Mouse (Mus musculus) ES-Bruce4 (cell line): Measurements from ENCODE around the gene Bivm. TPM values are rescaled to one million over a fixed set of nuclear protein-coding genes. Genes with fewer than 3 reads are reported as not detected.

Source experiments
- H3K27ac ChIP-seq: 2 replicates; pipeline ENCODE4 v1.5.1; 2012; ENCODE audit warnings: low read length, inconsistent platforms; ENCODE audit not compliant: insufficient read depth
- H3K27me3 ChIP-seq: 2 replicates; pipeline ENCODE4 v1.6.1; 2012; ENCODE audit warnings: mild to moderate bottlenecking, low read length, inconsistent platforms; ENCODE audit not compliant: control insufficient read depth, poor library complexity, insufficient read depth, severe bottlenecking
- H3K36me3 ChIP-seq: 2 replicates; pipeline ENCODE4 v1.6.1; 2012; ENCODE audit warnings: inconsistent platforms, mild to moderate bottlenecking, low read length, moderate library complexity; ENCODE audit not compliant: control insufficient read depth, poor library complexity, insufficient read depth, severe bottlenecking
- H3K4me1 ChIP-seq: one replicate; pipeline ENCODE4 v1.8.1; 2011; ENCODE audit warnings: low read length; ENCODE audit not compliant: control insufficient read depth, insufficient read depth
- H3K4me3 ChIP-seq: 2 replicates; pipeline ENCODE4 v1.5.1; 2011; ENCODE audit warnings: low read depth, mild to moderate bottlenecking, low read length
- H3K9ac ChIP-seq: 2 replicates; pipeline ENCODE4 v1.6.1; 2012; ENCODE audit warnings: low read depth, mild to moderate bottlenecking, inconsistent platforms; ENCODE audit not compliant: poor library complexity, severe bottlenecking
- H3K9me3 ChIP-seq: replicated peaks from 2 replicates; pipeline ENCODE4 v1.6.1; 2012; ENCODE audit warnings: mild to moderate bottlenecking, low read length, inconsistent platforms; ENCODE audit not compliant: control insufficient read depth, poor library complexity, insufficient read depth, severe bottlenecking
- CTCF ChIP-seq: IDR thresholded peaks from one replicate; pipeline ENCODE4 v1.8.1; 2011; ENCODE audit warnings: low read depth, low read length
- EP300 ChIP-seq: IDR thresholded peaks from 2 replicates; pipeline ENCODE4 v1.6.1; 2011; ENCODE audit warnings: low read depth, low read length; ENCODE audit not compliant: insufficient read depth
- POLR2A ChIP-seq: IDR thresholded peaks from one replicate; pipeline ENCODE4 v1.8.1; 2011; ENCODE audit warnings: low read length; ENCODE audit not compliant: insufficient read depth
- polyA plus RNA-seq: library from polyadenylated mRNA; stranded (reverse); fragments of >200 nt; gene quantifications from 2 replicates; pipeline ENCODE4 v1.2.4, GENCODE M21; 2011; ENCODE audit warnings: low read depth; ENCODE audit not compliant: missing spikeins, insufficient read depth, insufficient read length

The Bivm gene
- polyA plus RNA-seq, 1 experiment: 50.2 TPM

GRCm38 (mm10) chr1:44119201-44120073, 680 bp downstream of the Bivm start:
- H3K36me3 ChIP-seq: peaks cover 10% of the 10 kb centered on the region
- peak overlapping the region; percentile 74 for H3K9ac ChIP-seq
- no peaks in the 10 kb centered on the region for H3K4me1 ChIP-seq
- H3K27ac ChIP-seq: peak overlapping the region; percentile 60; the same call in 1 of the 2 replicates
- H3K4me3 ChIP-seq: peak overlapping the region; percentile 96
- no peaks in the 10 kb centered on the region for H3K27me3 ChIP-seq
- no peaks in the 10 kb centered on the region for H3K9me3 ChIP-seq
- TF ChIP-seq EP300 (0 out of 2 replicates have a peak, but pooled peaks have one; percentile 37), POLR2A (no peak), CTCF (peak; percentile 46)

- H3K27me3 ChIP-seq: no peaks in the 10 kb centered on the region
- peak overlapping the region; percentile 96 for H3K4me3 ChIP-seq
- H3K9me3 ChIP-seq: no peaks in the 10 kb centered on the region
- H3K4me1 ChIP-seq: no peaks in the 10 kb centered on the region
- peaks cover 4% of the 10 kb centered on the region for H3K36me3 ChIP-seq
- TF ChIP-seq CTCF (no peak), EP300 (no peak), POLR2A (no peak)
- peak overlapping the region; percentile 60; the same call in 1 of the 2 replicates for H3K27ac ChIP-seq
- H3K9ac ChIP-seq: peak overlapping the region; percentile 74
These were observed 1.3 kb downstream of the Bivm start for GRCm38 (mm10) chr1:44120074-44120406.

GRCm38 (mm10) chr1:44122256-44122655, 3.5 kb downstream of the Bivm start:
- no peak overlapping the region for H3K9ac ChIP-seq
- H3K9me3 ChIP-seq: no peaks in the 10 kb centered on the region
- H3K27ac ChIP-seq: no peak overlapping the region
- TF ChIP-seq POLR2A: no peak
- TF ChIP-seq EP300: no peak
- no peak for TF ChIP-seq CTCF
- H3K27me3 ChIP-seq: no peaks in the 10 kb centered on the region
- H3K4me1 ChIP-seq: no peaks in the 10 kb centered on the region
- no peak overlapping the region for H3K4me3 ChIP-seq
- H3K36me3 ChIP-seq: no peaks in the 10 kb centered on the region

GRCm38 (mm10) chr1:44125590-44125989, 6.8 kb downstream of the Bivm start:
- no peaks in the 10 kb centered on the region for H3K27me3 ChIP-seq
- H3K4me3 ChIP-seq: no peak overlapping the region
- H3K27ac ChIP-seq: no peak overlapping the region
- no peak for TF ChIP-seq POLR2A
- no peak for TF ChIP-seq CTCF
- no peak for TF ChIP-seq EP300
- peaks cover 3% of the 10 kb centered on the region; the same call in 1 of the 2 replicates for H3K36me3 ChIP-seq
- H3K4me1 ChIP-seq: no peaks in the 10 kb centered on the region
- no peaks in the 10 kb centered on the region for H3K9me3 ChIP-seq
- H3K9ac ChIP-seq: no peak overlapping the region

GRCm38 (mm10) chr1:44129929-44130581, 11.3 kb downstream of the Bivm start:
- TF ChIP-seq EP300: no peak
- no peak for TF ChIP-seq POLR2A
- no peak for TF ChIP-seq CTCF
- H3K36me3 ChIP-seq: peaks cover 3% of the 10 kb centered on the region; the same call in 1 of the 2 replicates
- no peaks in the 10 kb centered on the region for H3K9me3 ChIP-seq
- no peak overlapping the region for H3K4me3 ChIP-seq
- H3K9ac ChIP-seq: no peak overlapping the region
- no peaks in the 10 kb centered on the region for H3K4me1 ChIP-seq
- H3K27me3 ChIP-seq: no peaks in the 10 kb centered on the region
- H3K27ac ChIP-seq: no peak overlapping the region

- Histone ChIP-seq H3K9me3 (no peaks in the 10 kb centered on the region), H3K27ac (no peak overlapping the region), H3K36me3 (no peaks in the 10 kb centered on the region), H3K4me3 (no peak overlapping the region), H3K27me3 (no peaks in the 10 kb centered on the region), H3K9ac (no peak overlapping the region), H3K4me1 (no peaks in the 10 kb centered on the region)
- no peak for TF ChIP-seq CTCF
- no peak for TF ChIP-seq EP300
- TF ChIP-seq POLR2A: no peak
These were observed 21.5 kb downstream of the Bivm start for GRCm38 (mm10) chr1:44140232-44140631.
